Mouse (Mus musculus) G1E (cell line): ENCODE results near the gene Decr2.
"Not testable (repeated sequence)": the region's sequence is repeated elsewhere in the genome, so short reads cannot be mapped to it uniquely, and the experiment has no call there.

Experiments used
- CTCF ChIP-seq: IDR thresholded peaks from 2 replicates; pipeline ENCODE4 v1.5.1; 2012; ENCODE audit warnings: low read depth, low read length, inconsistent platforms, mixed read lengths
- TAL1 ChIP-seq: conservative IDR thresholded peaks from 2 replicates; pipeline ENCODE4 v1.6.1; 2012; ENCODE audit warnings: low read depth, low read length, inconsistent platforms, mixed read lengths

- not testable (repeated sequence) for TF ChIP-seq TAL1, CTCF
Observed at GRCm38 (mm10) chr17:26099316-26099715, 9.2 kb upstream of the Decr2 start.
